Mouse (Mus musculus) limb, embryonic 12.5 days (tissue): ENCODE measurements at regions not wholly inside any gene's neighbourhood (a gene's known extent, or its start where the extent isn't known, plus 50 kb on each side); places are given as distances from the start of the nearest gene placed in this dataset.

Experiments used
- ATAC-seq: fragments of 200-750 bp; cut with Nextera tagmentation; 2 replicates; pipeline ENCODE4 v1.8.0; 2017; ENCODE audit warnings: low read depth, moderate TSS enrichment; ENCODE audit not compliant: insufficient number of reproducible peaks, insufficient read depth, low FRiP score, low TSS enrichment
- H3K27ac ChIP-seq: fragments of 300-500 bp; sonication (generic); 2 replicates; pipeline ENCODE4 v1.5.1; 2016; ENCODE audit warnings: mild to moderate bottlenecking, moderate library complexity
- H3K27me3 ChIP-seq: fragments of 300-500 bp; sonication (generic); 2 replicates; pipeline ENCODE4 v1.6.1; 2016; ENCODE audit warnings: mild to moderate bottlenecking, moderate library complexity
- H3K36me3 ChIP-seq: fragments of 300-500 bp; sonication (generic); 2 replicates; pipeline ENCODE4 v1.6.1; 2016; ENCODE audit warnings: mild to moderate bottlenecking, moderate library complexity
- H3K4me1 ChIP-seq: fragments of 300-500 bp; sonication (generic); replicated peaks from 2 replicates; pipeline ENCODE4 v1.6.1; 2016
- H3K4me2 ChIP-seq: fragments of 300-500 bp; sonication (generic); 2 replicates; pipeline ENCODE4 v1.6.1; 2016; ENCODE audit warnings: mild to moderate bottlenecking, moderate library complexity
- H3K4me3 ChIP-seq: fragments of 300-500 bp; sonication (generic); replicated peaks from 2 replicates; pipeline ENCODE4 v1.5.1; 2016; ENCODE audit warnings: mild to moderate bottlenecking
- H3K9ac ChIP-seq: fragments of 300-500 bp; sonication (generic); replicated peaks from 2 replicates; pipeline ENCODE4 v1.6.1; 2016; ENCODE audit warnings: mild to moderate bottlenecking, moderate library complexity
- H3K9me3 ChIP-seq: fragments of 300-500 bp; sonication (generic); 2 replicates; pipeline ENCODE4 v1.6.1; 2016; ENCODE audit warnings: mild to moderate bottlenecking, moderate library complexity
- WGBS: fragments of 180-500 bp; shearing (Covaris S2); methylation state at CpG from one replicate; pipeline ENCODE4 v1.1.7; 2016; 5-methylcytosine and 5-hydroxymethylcytosine counted together

GRCm38 (mm10) chr2:171406057-171406456 is 637.2 kb downstream of the Cbln4 start:
- H3K9me3 ChIP-seq: no peaks in the 10 kb centered on the region
- H3K27me3 ChIP-seq: no peaks in the 10 kb centered on the region
- H3K9ac ChIP-seq: no peak overlapping the region
- no peaks in the 10 kb centered on the region for H3K36me3 ChIP-seq
- 0 out of 2 replicates have a peak overlapping the region, but pooled peaks have one; percentile 17 for H3K27ac ChIP-seq
- peak; percentile 75; the same call in 1 of the 2 replicates for ATAC-seq
- H3K4me1 ChIP-seq: peaks cover 19% of the 10 kb centered on the region
- 3% methylated on average over 2 of the region's 2 CpGs for WGBS
- H3K4me3 ChIP-seq: no peak overlapping the region
- H3K4me2 ChIP-seq: no peak overlapping the region

- H3K36me3 ChIP-seq: no peaks in the 10 kb centered on the region
- no peaks in the 10 kb centered on the region for H3K4me1 ChIP-seq
- 58% methylated on average over 1 of the region's 1 CpGs for WGBS
- no peak overlapping the region for H3K27ac ChIP-seq
- no peak overlapping the region for H3K9ac ChIP-seq
- H3K9me3 ChIP-seq: no peaks in the 10 kb centered on the region; the same call in 1 of the 2 replicates
- no peaks in the 10 kb centered on the region for H3K27me3 ChIP-seq
- no peak for ATAC-seq
- no peak overlapping the region for H3K4me3 ChIP-seq
- H3K4me2 ChIP-seq: no peak overlapping the region
These were observed 654.3 kb downstream of the Cbln4 start for GRCm38 (mm10) chr2:171388936-171389335.

GRCm38 (mm10) chr2:171373457-171373856 is 641.9 kb downstream of the Dok5 start:
- Histone ChIP-seq H3K9me3 (no peaks in the 10 kb centered on the region), H3K9ac (no peak overlapping the region), H3K4me3 (no peak overlapping the region), H3K4me2 (no peak overlapping the region), H3K4me1 (peaks cover 6% of the 10 kb centered on the region; the same call in 1 of the 2 replicates), H3K36me3 (no peaks in the 10 kb centered on the region), H3K27ac (no peak overlapping the region), H3K27me3 (no peaks in the 10 kb centered on the region)
- ATAC-seq: no peak
- WGBS: 77% methylated on average over 1 of the region's 1 CpGs

GRCm38 (mm10) chr2:171373016-171373415 is 641.4 kb downstream of the Dok5 start:
- ATAC-seq: no peak
- no peaks in the 10 kb centered on the region for H3K27me3 ChIP-seq
- H3K4me1 ChIP-seq: peaks cover 6% of the 10 kb centered on the region; the same call in 1 of the 2 replicates
- H3K4me2 ChIP-seq: no peak overlapping the region
- WGBS: 89% methylated on average over 7 of the region's 7 CpGs
- no peaks in the 10 kb centered on the region for H3K36me3 ChIP-seq
- no peaks in the 10 kb centered on the region for H3K9me3 ChIP-seq
- no peak overlapping the region for H3K9ac ChIP-seq
- H3K27ac ChIP-seq: no peak overlapping the region
- H3K4me3 ChIP-seq: no peak overlapping the region

GRCm38 (mm10) chr2:171371751-171372150 is 640.1 kb downstream of the Dok5 start:
- H3K4me2 ChIP-seq: no peak overlapping the region
- H3K27me3 ChIP-seq: no peaks in the 10 kb centered on the region
- no peak overlapping the region for H3K27ac ChIP-seq
- ATAC-seq: no peak
- no peaks in the 10 kb centered on the region for H3K9me3 ChIP-seq
- peaks cover 6% of the 10 kb centered on the region; the same call in 1 of the 2 replicates for H3K4me1 ChIP-seq
- no peaks in the 10 kb centered on the region for H3K36me3 ChIP-seq
- H3K9ac ChIP-seq: no peak overlapping the region
- WGBS: 7% methylated on average over 5 of the region's 5 CpGs
- H3K4me3 ChIP-seq: no peak overlapping the region

- Histone ChIP-seq H3K36me3 (no peaks in the 10 kb centered on the region), H3K27ac (no peak overlapping the region), H3K4me2 (no peak overlapping the region), H3K4me3 (no peak overlapping the region), H3K4me1 (peaks cover 12% of the 10 kb centered on the region), H3K9me3 (0 out of 2 replicates have a peak, but pooled peaks cover 7% of the 10 kb centered on the region), H3K9ac (no peak overlapping the region), H3K27me3 (no peaks in the 10 kb centered on the region)
- ATAC-seq: no peak
- 69% methylated on average over 8 of the region's 8 CpGs for WGBS
These were observed 633.9 kb downstream of the Dok5 start for GRCm38 (mm10) chr2:171365553-171365952.

- 89% methylated on average over 3 of the region's 3 CpGs for WGBS
- H3K4me3 ChIP-seq: no peak overlapping the region
These were observed 633.0 kb downstream of the Dok5 start for GRCm38 (mm10) chr2:171364621-171365020.

GRCm38 (mm10) chr2:171363381-171363780 is 631.8 kb downstream of the Dok5 start:
- Histone ChIP-seq H3K9me3 (0 out of 2 replicates have a peak, but pooled peaks cover 7% of the 10 kb centered on the region), H3K9ac (no peak overlapping the region), H3K36me3 (no peaks in the 10 kb centered on the region), H3K27me3 (no peaks in the 10 kb centered on the region), H3K4me3 (no peak overlapping the region), H3K4me2 (no peak overlapping the region), H3K27ac (no peak overlapping the region), H3K4me1 (peaks cover 12% of the 10 kb centered on the region)
- WGBS: 74% methylated on average over 3 of the region's 3 CpGs
- ATAC-seq: no peak

More at GRCm38 (mm10) chr2:171364621-171365020, 633.0 kb downstream of the Dok5 start:
- no peak overlapping the region for H3K4me2 ChIP-seq
- H3K36me3 ChIP-seq: no peaks in the 10 kb centered on the region
- H3K4me1 ChIP-seq: peaks cover 12% of the 10 kb centered on the region
- H3K27ac ChIP-seq: no peak overlapping the region
- no peaks in the 10 kb centered on the region for H3K27me3 ChIP-seq
- H3K9ac ChIP-seq: no peak overlapping the region
- H3K9me3 ChIP-seq: 0 out of 2 replicates have a peak, but pooled peaks cover 7% of the 10 kb centered on the region
- ATAC-seq: no peak

- no peaks in the 10 kb centered on the region for H3K36me3 ChIP-seq
- H3K4me2 ChIP-seq: no peak overlapping the region
- H3K27me3 ChIP-seq: no peaks in the 10 kb centered on the region
- no peak overlapping the region for H3K4me3 ChIP-seq
- no peak overlapping the region for H3K27ac ChIP-seq
- no peak for ATAC-seq
- WGBS: 87% methylated on average over 8 of the region's 8 CpGs
- peaks cover 12% of the 10 kb centered on the region for H3K4me1 ChIP-seq
- peaks cover 7% of the 10 kb centered on the region for H3K9me3 ChIP-seq
- no peak overlapping the region for H3K9ac ChIP-seq
These were observed 626.6 kb downstream of the Dok5 start for GRCm38 (mm10) chr2:171358071-171358760.

GRCm38 (mm10) chr2:171348156-171348555 is 616.5 kb downstream of the Dok5 start:
- no peaks in the 10 kb centered on the region for H3K36me3 ChIP-seq
- peaks cover 7% of the 10 kb centered on the region; the same call in 1 of the 2 replicates for H3K4me1 ChIP-seq
- H3K4me3 ChIP-seq: no peak overlapping the region
- no peaks in the 10 kb centered on the region for H3K9me3 ChIP-seq
- H3K27ac ChIP-seq: no peak overlapping the region
- 84% methylated on average over 2 of the region's 2 CpGs for WGBS
- H3K9ac ChIP-seq: no peak overlapping the region
- ATAC-seq: no peak
- H3K4me2 ChIP-seq: no peak overlapping the region
- H3K27me3 ChIP-seq: no peaks in the 10 kb centered on the region

GRCm38 (mm10) chr2:171333816-171334757 is 602.5 kb downstream of the Dok5 start:
- no peak overlapping the region for H3K27ac ChIP-seq
- H3K4me2 ChIP-seq: no peak overlapping the region
- ATAC-seq: no peak
- 80% methylated on average over 14 of the region's 14 CpGs for WGBS
- H3K9ac ChIP-seq: no peak overlapping the region
- H3K36me3 ChIP-seq: no peaks in the 10 kb centered on the region
- peaks cover 3% of the 10 kb centered on the region; the same call in 1 of the 2 replicates for H3K9me3 ChIP-seq
- H3K4me1 ChIP-seq: no peaks in the 10 kb centered on the region; the same call in 1 of the 2 replicates
- H3K4me3 ChIP-seq: no peak overlapping the region
- no peaks in the 10 kb centered on the region for H3K27me3 ChIP-seq
